Mouse (Mus musculus) spleen, adult 2 months (tissue): Measurements from ENCODE around the gene Pdgfra. TPM values are rescaled to one million over a fixed set of nuclear protein-coding genes. Genes with fewer than 3 reads are reported as not detected.

ENCODE experiments used
- DNase-seq, 2 experiments: peaks; one replicate each; pipeline versions ENCODE4 v3.0.0 to v3.0.0-alpha.2; 2012 to 2021; ENCODE audit warnings: low spot score in 2 of 2, low read depth in 1 of 2
- H3K27ac ChIP-seq: fragments of 200-500 bp; 2 replicates; pipeline ENCODE4 v1.5.1; 2012; ENCODE audit warnings: low read length, inconsistent platforms; ENCODE audit not compliant: insufficient read depth
- H3K27me3 ChIP-seq: fragments of 200-500 bp; 2 replicates; pipeline ENCODE4 v1.6.1; 2012; ENCODE audit warnings: mild to moderate bottlenecking, moderate library complexity, low read length, inconsistent platforms; ENCODE audit not compliant: control insufficient read depth, insufficient read depth
- H3K36me3 ChIP-seq: fragments of 200-500 bp; 2 replicates; pipeline ENCODE4 v1.6.1; 2012; ENCODE audit warnings: mild to moderate bottlenecking, low read length, inconsistent platforms; ENCODE audit not compliant: control insufficient read depth, insufficient read depth
- H3K4me1 ChIP-seq: fragments of 200-500 bp; 2 replicates; pipeline ENCODE4 v1.6.1; 2011; ENCODE audit warnings: inconsistent platforms; ENCODE audit not compliant: control insufficient read depth, insufficient read depth, insufficient read length
- H3K4me3 ChIP-seq: fragments of 200-500 bp; 2 replicates; pipeline ENCODE4 v1.5.1; 2011; ENCODE audit warnings: mild to moderate bottlenecking, inconsistent platforms; ENCODE audit not compliant: insufficient read depth, insufficient read length; ENCODE audit errors: extremely low read depth
- CTCF ChIP-seq: fragments of 200-500 bp; IDR thresholded peaks from 2 replicates; pipeline ENCODE4 v1.5.1; 2011; ENCODE audit warnings: mild to moderate bottlenecking, inconsistent platforms; ENCODE audit not compliant: insufficient read depth, insufficient read length, insufficient replicate concordance; ENCODE audit errors: extremely low read depth
- POLR2A ChIP-seq: fragments of 200-500 bp; IDR thresholded peaks from 2 replicates; pipeline ENCODE4 v1.6.1; 2011; ENCODE audit warnings: low read depth, low read length, inconsistent platforms
- WGBS: fragments of 180-500 bp; shearing (Covaris S2); methylation state at CpG from one replicate; pipeline ENCODE4 v1.1.7; 2018; 5-methylcytosine and 5-hydroxymethylcytosine counted together
- polyA plus RNA-seq: library from polyadenylated mRNA; depleted of rRNA; stranded (reverse); fragments of >200 nt; gene quantifications from 2 replicates; pipeline ENCODE4 v1.2.3, GENCODE M21; 2012; rRNA removed

Pdgfra gene
- 6.7 and 7.8 TPM in 2 replicates for polyA plus RNA-seq

- H3K27me3 ChIP-seq = peaks cover 36% of the 10 kb centered on the region
- H3K4me3 ChIP-seq = peak within 1 kb of the TSS; percentile 35
- WGBS = 6% methylated on average over 10 of the region's 10 CpGs
- H3K27ac ChIP-seq = peak within 1 kb of the TSS; percentile 60
- H3K36me3 ChIP-seq = no peaks in the 10 kb centered on the region
- no peak for TF ChIP-seq CTCF
- TF ChIP-seq POLR2A = no peak
- no peaks in the 10 kb centered on the region; the same call in 1 of the 2 replicates for H3K4me1 ChIP-seq
- no peak for DNase-seq
These were observed at the start of gene Pdgfra for GRCm38 (mm10) chr5:75152021-75152425. TSS of gene Pdgfra (plus strand) at chr5:75152292.

GRCm38 (mm10) chr5:75106511-75106910, 45.6 kb upstream of the Pdgfra start:
- 89% methylated on average over 3 of the region's 3 CpGs for WGBS
- no peaks in the 10 kb centered on the region for H3K4me1 ChIP-seq
- no peaks in the 10 kb centered on the region for H3K27me3 ChIP-seq
- DNase-seq = no peak
- H3K36me3 ChIP-seq = no peaks in the 10 kb centered on the region
- no peak overlapping the region for H3K4me3 ChIP-seq
- no peak overlapping the region for H3K27ac ChIP-seq
- TF ChIP-seq CTCF (no peak), POLR2A (no peak)

- TF ChIP-seq POLR2A = no peak
- TF ChIP-seq CTCF = no peak
- no peaks in the 10 kb centered on the region for H3K27me3 ChIP-seq
- 58% methylated on average over 5 of the region's 5 CpGs for WGBS
- H3K36me3 ChIP-seq = no peaks in the 10 kb centered on the region
- no peaks in the 10 kb centered on the region for H3K4me1 ChIP-seq
- no peak overlapping the region for H3K27ac ChIP-seq
- no peak for DNase-seq
- no peak overlapping the region for H3K4me3 ChIP-seq
These were observed 42.7 kb upstream of the Pdgfra start for GRCm38 (mm10) chr5:75109368-75109767.

GRCm38 (mm10) chr5:75111781-75112180, 40.3 kb upstream of the Pdgfra start:
- Histone ChIP-seq H3K4me3 (no peak overlapping the region), H3K27me3 (no peaks in the 10 kb centered on the region), H3K27ac (no peak overlapping the region), H3K4me1 (no peaks in the 10 kb centered on the region), H3K36me3 (no peaks in the 10 kb centered on the region)
- 79% methylated on average over 5 of the region's 5 CpGs for WGBS
- DNase-seq = no peak
- TF ChIP-seq CTCF = no peak

- Histone ChIP-seq H3K27me3 (no peaks in the 10 kb centered on the region), H3K4me3 (no peak overlapping the region), H3K4me1 (no peaks in the 10 kb centered on the region), H3K36me3 (no peaks in the 10 kb centered on the region), H3K27ac (no peak overlapping the region)
- 76% methylated on average over 7 of the region's 7 CpGs for WGBS
- peak in 1 of 2 experiments; percentile 19 for DNase-seq
- no peak for TF ChIP-seq POLR2A
- peak; percentile 45; the same call in 1 of the 2 replicates for TF ChIP-seq CTCF
These were observed 33.3 kb upstream of the Pdgfra start for GRCm38 (mm10) chr5:75118840-75119239.

GRCm38 (mm10) chr5:75121646-75122045, 30.4 kb upstream of the Pdgfra start:
- no peak overlapping the region for H3K27ac ChIP-seq
- H3K36me3 ChIP-seq = no peaks in the 10 kb centered on the region
- no peak overlapping the region for H3K4me3 ChIP-seq
- DNase-seq = no peak
- H3K27me3 ChIP-seq = no peaks in the 10 kb centered on the region
- no peak for TF ChIP-seq CTCF
- WGBS = 60% methylated on average over 5 of the region's 5 CpGs
- no peaks in the 10 kb centered on the region for H3K4me1 ChIP-seq

- Histone ChIP-seq H3K4me3 (no peak overlapping the region), H3K4me1 (no peaks in the 10 kb centered on the region), H3K27me3 (no peaks in the 10 kb centered on the region), H3K36me3 (no peaks in the 10 kb centered on the region), H3K27ac (no peak overlapping the region)
- WGBS = 90% methylated on average over 7 of the region's 7 CpGs
- no peak for DNase-seq
- TF ChIP-seq CTCF (no peak), POLR2A (no peak)
These were observed 17.4 kb upstream of the Pdgfra start for GRCm38 (mm10) chr5:75134681-75135080.
